ENCODE assay signal across 9 mouse cellular contexts in genomic region chr8:79396911-79397310, GRCm38 (mm10). TPM values are rescaled to one million over a fixed set of nuclear protein-coding genes. Genes with fewer than 3 reads are reported as not detected.
A peak's percentile ranks its signal among the peaks of the same experiment; 100 is the strongest.
DNase-seq lines count a peak whose midpoint lies in the region; ATAC-seq lines count a peak whose summit lies in the region.
"Had no signal": no experiment of that assay in that cellular context is flagged by ENCODE, and none has a peak within 500 bp of the region (broad histone marks: within the 10 kb centered on the region; RNA-seq: fewer than 3 reads in every experiment).

No protein-coding gene starts in this region.

- H3K9me3 ChIP-seq in neural tube, embryonic 11.5 days (ENCODE audit: control insufficient read depth, low read length) = no peaks in the 10 kb centered on the region
- H3K9me3 ChIP-seq in hindbrain, embryonic 10.5 days = no peaks in the 10 kb centered on the region
- no peaks in the 10 kb centered on the region for H3K9me3 ChIP-seq in midbrain, embryonic 12.5 days

- no peak for ATAC-seq in neural tube, embryonic 11.5 days (ENCODE audit: insufficient read depth, low FRiP score, low TSS enrichment)
- no peak for ATAC-seq in midbrain, embryonic 12.5 days (ENCODE audit: low FRiP score, low read depth)

- peak overlapping the region; percentile 96; the same call in 1 of the 2 replicates for H3K27ac ChIP-seq in neural tube, embryonic 11.5 days (ENCODE audit: low read depth, low read length)
- peak overlapping the region; percentile 18; the same call in 1 of the 2 replicates for H3K27ac ChIP-seq in hindbrain, embryonic 10.5 days
- peak overlapping the region; percentile 95 for H3K27ac ChIP-seq in midbrain, embryonic 12.5 days (replicated peaks)

- peak overlapping the region; percentile 79 for H3K4me2 ChIP-seq in neural tube, embryonic 11.5 days (ENCODE audit: low read depth)
- peak overlapping the region; percentile 60 for H3K4me2 ChIP-seq in midbrain, embryonic 12.5 days (replicated peaks)

- peak overlapping the region; percentile 19; the same call in 1 of the 2 replicates for H3K9ac ChIP-seq in neural tube, embryonic 11.5 days (ENCODE audit: low read length)
- peak overlapping the region; percentile 92; the same call in 1 of the 2 replicates for H3K9ac ChIP-seq in midbrain, embryonic 12.5 days (replicated peaks)

- peak overlapping the region; percentile 89; the same call in 1 of the 2 replicates for H3K4me3 ChIP-seq in neural tube, embryonic 11.5 days (ENCODE audit: low read depth, low read length)
- H3K4me3 ChIP-seq in hindbrain, embryonic 10.5 days = peak overlapping the region; percentile 82
- peak overlapping the region; percentile 80 for H3K4me3 ChIP-seq in midbrain, embryonic 12.5 days

- intact Hi-C loops in gastrocnemius, postnatal 36 days (cut with DNase I) = loop anchor here (1.0 kb wide), 1 partner anchor 51 kb away; no protein-coding TSS in a partner anchor

- H3K27me3 ChIP-seq in neural tube, embryonic 11.5 days (ENCODE audit: control insufficient read depth, insufficient read depth, low read length) = no peaks in the 10 kb centered on the region
- H3K27me3 ChIP-seq in hindbrain, embryonic 10.5 days (ENCODE audit: insufficient read depth, poor library complexity, severe bottlenecking) = no peaks in the 10 kb centered on the region
- H3K27me3 ChIP-seq in midbrain, embryonic 12.5 days = no peaks in the 10 kb centered on the region

- DNase-seq in neural tube, embryonic 11.5 days (ENCODE audit: low spot score) = peak; percentile 30
- no peak for DNase-seq in neural tube, embryonic 10.5 days (ENCODE audit: extremely low spot score, low spot score)
- no peak for DNase-seq in hindbrain, embryonic 10.5 days (ENCODE audit: low spot score)
- no peak for DNase-seq in adrenal gland, adult 8-10 months
- no peak for DNase-seq in gastrocnemius, postnatal 36 days
- no peak for DNase-seq in heart, adult 9 months (ENCODE audit: low spot score in 2 of 2)
- no peak for DNase-seq in layer of hippocampus, postnatal 36 days
- DNase-seq: cerebellum, adult 9-11 months had no signal

- WGBS in neural tube, embryonic 11.5 days = 44% methylated on average over 6 of the region's 6 CpGs
- WGBS in hindbrain, embryonic 10.5 days = 73% methylated on average over 6 of the region's 6 CpGs
- 56% methylated on average over 6 of the region's 6 CpGs for WGBS in midbrain, embryonic 12.5 days

- H3K36me3 ChIP-seq in neural tube, embryonic 11.5 days (ENCODE audit: control insufficient read depth, insufficient read depth, low read length) = no peaks in the 10 kb centered on the region
- H3K36me3 ChIP-seq in hindbrain, embryonic 10.5 days = no peaks in the 10 kb centered on the region
- no peaks in the 10 kb centered on the region for H3K36me3 ChIP-seq in midbrain, embryonic 12.5 days

- peaks cover 16% of the 10 kb centered on the region for H3K4me1 ChIP-seq in neural tube, embryonic 11.5 days (ENCODE audit: control insufficient read depth, insufficient read depth, low read length)
- H3K4me1 ChIP-seq in hindbrain, embryonic 10.5 days (replicated peaks) = peaks cover 49% of the 10 kb centered on the region
- H3K4me1 ChIP-seq in midbrain, embryonic 12.5 days = peaks cover 42% of the 10 kb centered on the region

RNA-seq across cellular contexts. Expression of gene Smad1, which starts 2.4 kb away (rescaled TPM):
- 71.9 and 72.5 TPM in 2 replicates for polyA plus RNA-seq in neural tube, embryonic 11.5 days (2014; fragmentation: Nextera tagmentation; extraction: Ambion mirVana)
- 41.5 and 45.9 TPM in 2 replicates for polyA plus RNA-seq in hindbrain, embryonic 10.5 days (2016; fragmentation: Nextera tagmentation; extraction: Ambion mirVana)
- 64.3 and 70.6 TPM in 2 replicates for polyA plus RNA-seq in midbrain, embryonic 12.5 days (2016; fragmentation: Nextera tagmentation; extraction: Ambion mirVana)
- 10 to 100 TPM; 24.2 to 37.3 (median 28.3) TPM for total RNA-seq in adrenal gland, adult 8-10 months (2022)
- 10 to 100 TPM in 1 of 2 experiments, 1 to 10 TPM in 1; 8.8 to 10.4 TPM for total RNA-seq in gastrocnemius, postnatal 36 days (2021)
- 10 to 100 TPM; 24.4 to 31.7 TPM for total RNA-seq in layer of hippocampus, postnatal 36 days (2021)

Comparison
In these comparisons a context has a peak if more than half of its experiments do, and no peak if none do; other contexts are left out.
1. H3K27ac ChIP-seq: peak in every context shown above with its lines; median percentile 96 in neural tube, embryonic 11.5 days; 95 in midbrain, embryonic 12.5 days; 18 in hindbrain, embryonic 10.5 days.